Mouse (Mus musculus) lung, embryonic 14.5 days (tissue): ENCODE results near the gene Slfn5. TPM values are rescaled to one million over a fixed set of nuclear protein-coding genes. Genes with fewer than 3 reads are reported as not detected.

Source experiments
- ATAC-seq: fragments of 200-750 bp; cut with Nextera tagmentation; 2 replicates; pipeline ENCODE4 v1.8.0; 2017; ENCODE audit warnings: mild to moderate bottlenecking, moderate TSS enrichment, moderate library complexity; ENCODE audit not compliant: insufficient read depth
- DNase-seq: peaks from one replicate; pipeline ENCODE4 v3.0.0-alpha.2; 2015
- H3K27ac ChIP-seq: fragments of 300-500 bp; sonication (generic); 2 replicates; pipeline ENCODE4 v1.5.1; 2014; ENCODE audit warnings: low read depth, mild to moderate bottlenecking, moderate library complexity
- H3K27me3 ChIP-seq: fragments of 300-500 bp; sonication (generic); 2 replicates; pipeline ENCODE4 v1.6.1; 2014; ENCODE audit warnings: low read length, control low read depth; ENCODE audit not compliant: insufficient read depth
- H3K36me3 ChIP-seq: fragments of 300-500 bp; sonication (generic); 2 replicates; pipeline ENCODE4 v1.6.1; 2014; ENCODE audit warnings: control low read depth; ENCODE audit not compliant: insufficient read depth
- H3K4me1 ChIP-seq: fragments of 300-500 bp; sonication (generic); 2 replicates; pipeline ENCODE4 v1.6.1; 2014; ENCODE audit warnings: antibody characterized with exemption, control low read depth; ENCODE audit not compliant: insufficient read depth
- H3K4me2 ChIP-seq: fragments of 300-500 bp; sonication (generic); 2 replicates; pipeline ENCODE4 v1.6.1; 2014; ENCODE audit warnings: mild to moderate bottlenecking
- H3K4me3 ChIP-seq: fragments of 300-500 bp; sonication (generic); 2 replicates; pipeline ENCODE4 v1.5.1; 2014; ENCODE audit warnings: low read depth, low read length
- H3K9ac ChIP-seq: fragments of 300-500 bp; sonication (generic); 2 replicates; pipeline ENCODE4 v1.6.1; 2014
- H3K9me3 ChIP-seq: fragments of 300-500 bp; sonication (generic); 2 replicates; pipeline ENCODE4 v1.6.1; 2016; ENCODE audit warnings: low read depth, low read length, control low read depth
- CTCF ChIP-seq: IDR thresholded peaks from 2 replicates; pipeline ENCODE4 v1.5.1; 2016; ENCODE audit warnings: antibody characterized with exemption, low read depth
- WGBS: fragments of 180-500 bp; shearing (Covaris S2); extraction: QIAGEN DNeasy Blood & Tissue Kit; methylation state at CpG from one replicate; pipeline ENCODE4 v1.1.7; 2014; 5-methylcytosine and 5-hydroxymethylcytosine counted together
- polyA plus RNA-seq: library from polyadenylated mRNA; unstranded; fragments of >200 nt; fragmentation: Nextera tagmentation; extraction: Ambion mirVana; gene quantifications from 2 replicates; pipeline ENCODE4 v1.2.1, GENCODE M21; 2014

Slfn5 gene
- 1.5 and 1.6 TPM in 2 replicates for polyA plus RNA-seq

DNA sequence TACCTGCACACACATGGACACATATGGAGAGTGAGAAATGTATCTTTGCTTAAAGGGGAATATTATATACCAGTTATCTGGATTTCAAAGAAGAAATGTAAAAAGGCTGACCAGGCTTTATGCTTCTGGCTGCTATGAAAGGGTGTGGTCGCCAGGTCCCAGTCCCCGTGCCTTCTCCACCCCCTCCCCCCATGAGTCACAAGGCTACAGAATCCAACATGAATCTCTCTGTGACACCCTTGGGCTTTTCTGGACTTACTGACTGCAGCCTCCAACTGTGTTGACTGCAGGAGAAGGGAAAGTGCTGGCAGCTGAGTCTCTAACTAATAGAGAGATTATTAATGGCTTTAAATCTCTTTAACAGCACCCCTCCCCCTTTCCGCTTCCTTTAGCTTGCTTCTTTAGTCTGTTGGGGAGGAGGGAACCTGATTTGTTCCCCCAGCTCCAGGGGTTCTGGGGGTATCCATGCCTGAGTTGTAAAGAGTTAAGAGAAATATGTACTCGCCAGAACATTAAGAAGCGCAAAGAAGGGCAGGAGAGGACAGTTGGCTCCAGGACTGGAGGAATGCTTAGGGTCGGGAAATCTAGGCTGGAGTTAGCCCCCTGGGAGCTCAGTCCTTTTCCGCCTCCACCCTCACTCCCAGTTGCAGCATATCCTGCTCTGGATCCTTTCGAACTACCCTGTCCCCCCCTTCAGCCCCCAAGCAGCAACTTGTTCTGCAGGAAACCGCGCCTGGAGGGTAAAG, at the start of gene Slfn5:
Slfn5 (plus strand) TSS at position 614 of the 746 bp plus-strand sequence.
- peak within 1 kb of the TSS; percentile 48 for H3K4me2 ChIP-seq

DNA sequence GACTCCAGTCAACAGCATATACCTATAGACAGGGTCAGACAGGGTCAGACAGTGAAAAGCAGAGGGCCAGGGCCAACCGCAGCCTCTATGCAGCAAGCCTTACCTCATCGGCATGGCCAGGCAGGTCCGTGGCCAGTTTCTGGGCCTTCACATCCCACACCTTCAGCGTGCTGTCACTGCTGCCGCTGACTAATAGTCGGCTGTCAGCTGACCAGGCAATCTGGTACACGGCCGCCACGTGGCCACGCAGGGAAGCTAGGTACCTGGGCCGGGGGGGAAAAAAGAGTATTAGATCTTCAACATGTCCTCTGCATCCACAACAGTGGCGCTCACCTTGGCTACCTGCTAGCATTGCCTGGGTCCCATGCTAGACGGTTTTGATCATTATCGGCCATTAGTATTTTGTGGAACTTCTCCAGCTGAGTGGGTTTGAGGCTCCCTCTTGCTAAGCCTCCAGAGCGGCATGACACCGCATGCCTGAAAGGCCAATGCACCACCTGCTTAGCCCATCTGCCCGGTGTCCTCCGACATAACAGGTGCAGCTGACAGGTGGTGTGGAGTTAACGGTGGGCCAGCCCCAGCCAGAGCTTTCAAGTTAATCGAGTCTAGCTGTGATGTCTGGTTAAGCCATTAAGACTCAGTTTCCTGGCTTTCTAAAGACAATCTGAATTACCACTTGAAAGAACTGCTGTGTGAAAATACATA, 49.4 kb upstream of the Slfn5 start:
- no peaks in the 10 kb centered on the region for H3K27me3 ChIP-seq
- H3K4me2 ChIP-seq = no peak overlapping the region
- no peak overlapping the region for H3K9ac ChIP-seq
- no peaks in the 10 kb centered on the region for H3K4me1 ChIP-seq
- WGBS = 94% methylated on average over 20 of the region's 20 CpGs
- DNase-seq (no peak), ATAC-seq (no peak)
- no peak overlapping the region for H3K27ac ChIP-seq
- no peak overlapping the region for H3K4me3 ChIP-seq
- H3K9me3 ChIP-seq = no peaks in the 10 kb centered on the region
- H3K36me3 ChIP-seq = peaks cover 67% of the 10 kb centered on the region
- no peak for TF ChIP-seq CTCF

More for the DNA sequence above, at the start of gene Slfn5:
- no peak within 1 kb of the TSS for H3K9ac ChIP-seq
- H3K4me3 ChIP-seq = peak within 1 kb of the TSS; percentile 16; the same call in 1 of the 2 replicates
- no peaks in the 10 kb centered on the region for H3K36me3 ChIP-seq
- no peak within 1 kb of the TSS; the same call in 1 of the 2 replicates for H3K27ac ChIP-seq
- DNase-seq (peak; percentile 43), ATAC-seq (no peak)
- no peaks in the 10 kb centered on the region for H3K9me3 ChIP-seq
- H3K4me1 ChIP-seq = no peaks in the 10 kb centered on the region
- no peak for TF ChIP-seq CTCF
- 8% methylated on average over 10 of the region's 10 CpGs for WGBS
- H3K27me3 ChIP-seq = peaks cover 30% of the 10 kb centered on the region

DNA sequence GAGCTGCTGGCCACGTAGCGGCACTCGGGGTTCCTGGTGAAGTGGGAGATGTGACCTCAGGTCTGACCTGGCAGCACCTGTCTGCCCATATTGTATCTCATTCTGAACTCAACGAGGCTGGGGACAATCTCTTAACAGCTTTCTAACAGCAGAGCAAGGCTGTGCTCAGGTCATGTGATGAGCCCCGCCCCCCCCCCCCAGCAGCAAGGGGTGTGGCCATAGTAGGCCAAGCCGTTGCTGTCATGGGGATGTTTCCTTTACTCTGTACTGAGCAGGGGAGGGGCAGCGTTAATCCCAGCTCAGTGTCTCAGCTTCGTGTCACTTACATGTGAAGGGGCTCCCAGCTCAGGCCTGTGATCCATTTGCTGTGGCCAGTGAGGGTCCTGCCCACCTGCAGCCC, 46.2 kb upstream of the Slfn5 start:
- Histone ChIP-seq H3K36me3 (peaks cover 67% of the 10 kb centered on the region), H3K4me2 (no peak overlapping the region), H3K9ac (no peak overlapping the region), H3K4me1 (0 out of 2 replicates have a peak, but pooled peaks cover 4% of the 10 kb centered on the region), H3K27me3 (no peaks in the 10 kb centered on the region), H3K9me3 (no peaks in the 10 kb centered on the region), H3K4me3 (no peak overlapping the region), H3K27ac (no peak overlapping the region)
- no peak for TF ChIP-seq CTCF
- WGBS = 68% methylated on average over 8 of the region's 8 CpGs
- ATAC-seq = no peak
- no peak for DNase-seq

DNA sequence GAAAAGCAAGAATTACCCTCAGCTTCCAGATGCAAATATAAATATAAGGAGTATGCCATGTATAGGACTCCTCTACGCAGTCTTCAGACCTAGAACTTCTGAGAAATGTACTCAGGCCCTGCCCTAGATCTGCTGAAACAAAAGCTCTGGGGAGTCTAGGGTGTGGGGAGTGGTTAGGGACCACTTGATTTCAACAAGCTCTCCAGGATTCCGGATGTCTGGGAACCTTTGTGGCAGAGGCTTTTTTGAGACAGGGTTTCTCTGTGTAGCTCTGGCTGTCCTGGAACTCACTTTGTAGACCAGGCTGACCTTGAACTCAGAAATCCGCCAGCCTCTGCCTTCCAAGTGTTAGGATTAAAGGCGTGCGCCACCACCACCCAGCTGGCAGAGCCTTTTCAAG, 45.3 kb upstream of the Slfn5 start:
- Histone ChIP-seq H3K27ac (no peak overlapping the region), H3K36me3 (peaks cover 59% of the 10 kb centered on the region), H3K27me3 (no peaks in the 10 kb centered on the region), H3K9me3 (no peaks in the 10 kb centered on the region), H3K4me1 (0 out of 2 replicates have a peak, but pooled peaks cover 4% of the 10 kb centered on the region), H3K4me3 (no peak overlapping the region), H3K9ac (no peak overlapping the region), H3K4me2 (no peak overlapping the region)
- no peak for TF ChIP-seq CTCF
- DNase-seq (no peak), ATAC-seq (no peak)
- 88% methylated on average over 5 of the region's 5 CpGs for WGBS

DNA sequence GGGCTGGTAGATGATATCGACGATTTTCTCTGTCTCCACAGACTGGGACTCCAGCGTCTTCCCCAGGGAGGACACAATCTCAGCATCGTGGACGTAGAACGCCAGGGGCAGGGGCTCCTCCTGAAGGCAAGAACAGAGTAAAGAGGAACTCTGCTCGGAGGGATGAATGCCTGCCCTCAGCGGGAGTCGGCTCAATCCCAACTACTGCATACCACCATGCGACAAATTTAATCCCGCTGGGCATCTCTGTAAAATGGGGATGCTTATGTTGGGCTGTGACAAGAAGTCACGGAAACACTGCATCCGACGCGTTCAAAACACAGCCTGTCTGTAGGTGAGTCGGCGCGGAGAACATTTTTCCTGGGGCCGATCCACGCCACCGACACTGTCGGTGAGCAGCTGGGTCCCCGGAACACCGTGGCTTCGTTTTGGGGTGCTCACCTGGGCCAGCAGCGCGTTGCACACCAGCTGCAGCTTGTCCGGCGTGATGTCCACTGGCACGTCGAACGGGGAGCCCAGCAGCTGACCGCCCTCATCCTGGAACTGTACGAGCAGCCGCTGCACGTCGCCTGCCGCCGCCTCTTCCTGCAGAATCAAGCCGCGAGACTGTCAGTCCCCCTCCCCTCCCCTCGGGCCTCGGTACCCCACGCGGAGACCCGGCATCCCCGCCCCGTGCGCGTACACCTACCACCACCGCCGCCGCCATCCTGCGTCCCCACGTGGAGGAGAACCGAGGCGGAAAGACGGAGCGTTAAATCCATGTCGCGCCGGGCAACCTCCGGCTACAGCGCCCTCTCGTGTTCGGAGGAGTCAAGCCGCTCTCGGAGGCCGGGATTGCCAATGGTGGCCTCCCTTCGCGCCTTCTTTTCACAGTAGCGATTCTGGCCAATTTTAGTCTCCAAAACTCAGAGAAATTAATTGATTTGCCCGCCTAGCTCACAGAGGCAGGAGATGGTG, 43.2 kb upstream of the Slfn5 start, which contains the start of gene Nle1:
Nle1 (minus strand) TSS at position 761 of the 957 bp plus-strand sequence.
- DNase-seq (peak; percentile 96), ATAC-seq (peak; percentile 77)
- H3K27ac ChIP-seq = peak within 1 kb of the TSS; percentile 8; the same call in 1 of the 2 replicates
- H3K36me3 ChIP-seq = peaks cover 38% of the 10 kb centered on the region
- H3K27me3 ChIP-seq = no peaks in the 10 kb centered on the region
- H3K4me1 ChIP-seq = 0 out of 2 replicates have a peak, but pooled peaks cover 4% of the 10 kb centered on the region
- H3K4me2 ChIP-seq = peak within 1 kb of the TSS; percentile 82
- H3K9me3 ChIP-seq = no peaks in the 10 kb centered on the region
- peak within 1 kb of the TSS; percentile 66 for H3K4me3 ChIP-seq
- 2% methylated on average over 69 of the region's 73 CpGs for WGBS
- H3K9ac ChIP-seq = peak within 1 kb of the TSS; percentile 64
- peak; percentile 93 for TF ChIP-seq CTCF

DNA sequence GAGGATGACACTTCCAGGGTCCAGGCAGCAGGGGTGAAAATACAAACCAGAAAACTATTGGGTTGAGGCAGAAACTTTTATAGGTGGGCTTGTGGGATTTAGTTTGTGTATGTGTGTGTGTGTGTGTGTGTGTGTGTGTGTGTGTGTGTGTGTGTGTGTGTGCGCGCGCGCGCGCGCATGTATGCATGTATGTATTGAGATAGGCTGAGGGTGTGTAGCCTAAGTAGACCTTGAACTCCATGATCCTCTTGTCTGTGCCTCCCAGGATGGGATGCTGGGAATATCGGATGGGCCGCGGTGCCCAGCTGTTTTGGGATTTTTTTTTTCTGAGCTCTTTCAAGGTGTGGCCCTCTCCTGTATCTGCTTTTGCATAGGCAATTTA, 42.5 kb upstream of the Slfn5 start:
- ATAC-seq = no peak
- peak overlapping the region; percentile 64 for H3K9ac ChIP-seq
- H3K4me1 ChIP-seq = 0 out of 2 replicates have a peak, but pooled peaks cover 4% of the 10 kb centered on the region

More for the DNA sequence above, 42.5 kb upstream of the Slfn5 start:
- H3K27me3 ChIP-seq = no peaks in the 10 kb centered on the region
- peaks cover 32% of the 10 kb centered on the region for H3K36me3 ChIP-seq
- no peak for DNase-seq
- H3K4me2 ChIP-seq = peak overlapping the region; percentile 82
- H3K4me3 ChIP-seq = peak overlapping the region; percentile 66
- 35% methylated on average over 10 of the region's 10 CpGs for WGBS
- H3K9me3 ChIP-seq = no peaks in the 10 kb centered on the region
- no peak for TF ChIP-seq CTCF
- no peak overlapping the region for H3K27ac ChIP-seq
